Mouse (Mus musculus) kidney, embryonic 16.5 days (tissue): ENCODE results near the gene Ggct. TPM values are rescaled to one million over a fixed set of nuclear protein-coding genes. Genes with fewer than 3 reads are reported as not detected.

Experiments
- ATAC-seq: fragments of 200-750 bp; cut with Nextera tagmentation; 2 replicates; pipeline ENCODE4 v1.8.0; 2017; ENCODE audit warnings: moderate TSS enrichment; ENCODE audit not compliant: low FRiP score, low TSS enrichment
- H3K27ac ChIP-seq: fragments of 300-500 bp; sonication (generic); 2 replicates; pipeline ENCODE4 v1.5.1; 2014; ENCODE audit warnings: low read length
- H3K27me3 ChIP-seq: fragments of 300-500 bp; sonication (generic); 2 replicates; pipeline ENCODE4 v1.6.1; 2014; ENCODE audit warnings: low read length, control low read depth, mixed read lengths; ENCODE audit not compliant: insufficient read depth
- H3K36me3 ChIP-seq: fragments of 300-500 bp; sonication (generic); 2 replicates; pipeline ENCODE4 v1.6.1; 2014; ENCODE audit warnings: low read length, control low read depth, mixed read lengths; ENCODE audit not compliant: insufficient read depth
- H3K4me1 ChIP-seq: fragments of 300-500 bp; sonication (generic); 2 replicates; pipeline ENCODE4 v1.6.1; 2014; ENCODE audit warnings: low read length, control low read depth, mixed read lengths; ENCODE audit not compliant: insufficient read depth
- H3K4me2 ChIP-seq: fragments of 300-500 bp; sonication (generic); replicated peaks from 2 replicates; pipeline ENCODE4 v1.6.1; 2014; ENCODE audit warnings: low read depth, low read length
- H3K4me3 ChIP-seq: fragments of 300-500 bp; sonication (generic); 2 replicates; pipeline ENCODE4 v1.5.1; 2014; ENCODE audit warnings: mild to moderate bottlenecking, low read length
- H3K9ac ChIP-seq: fragments of 300-500 bp; sonication (generic); replicated peaks from 2 replicates; pipeline ENCODE4 v1.6.1; 2014; ENCODE audit warnings: low read length
- H3K9me3 ChIP-seq: fragments of 300-500 bp; sonication (generic); 2 replicates; pipeline ENCODE4 v1.6.1; 2016; ENCODE audit warnings: low read length, control low read depth
- WGBS: fragments of 180-500 bp; shearing (Covaris S2); extraction: QIAGEN DNeasy Blood & Tissue Kit; methylation state at CpG from one replicate; pipeline ENCODE4 v1.1.7; 2014; 5-methylcytosine and 5-hydroxymethylcytosine counted together
- polyA plus RNA-seq: library from polyadenylated mRNA; unstranded; fragments of >200 nt; fragmentation: Nextera tagmentation; extraction: Ambion mirVana; gene quantifications from 2 replicates; pipeline ENCODE4 v1.2.1, GENCODE M21; 2015

Ggct gene
- polyA plus RNA-seq, 1 experiment from 2014 or later: 9.8 TPM

DNA sequence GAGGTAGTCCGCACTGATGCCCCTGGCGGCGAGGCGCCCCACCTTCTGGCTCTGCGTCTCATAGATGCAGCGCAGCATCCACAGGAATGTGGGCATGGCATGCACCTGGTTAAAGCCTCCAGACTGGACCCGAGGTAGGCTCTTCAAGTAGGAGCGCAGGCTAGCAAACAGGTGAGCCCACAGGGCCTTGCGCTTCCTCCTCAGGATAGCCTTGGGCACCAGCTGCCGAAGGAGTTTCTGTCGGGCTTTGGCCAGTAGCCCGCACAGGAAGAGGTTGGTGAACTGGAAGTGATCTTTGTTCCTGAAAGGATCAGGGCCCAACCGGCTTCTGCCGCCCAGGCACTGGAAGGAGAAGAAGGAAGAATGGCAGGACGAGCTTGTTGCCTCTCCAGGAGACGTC, 49.5 kb downstream of the Ggct start:
- H3K4me3 ChIP-seq: no peak overlapping the region
- no peak for ATAC-seq
- H3K36me3 ChIP-seq: no peaks in the 10 kb centered on the region
- 75% methylated on average over 16 of the region's 16 CpGs for WGBS
- H3K9me3 ChIP-seq: no peaks in the 10 kb centered on the region
- H3K4me2 ChIP-seq: no peak overlapping the region
- no peaks in the 10 kb centered on the region for H3K4me1 ChIP-seq
- 0 out of 2 replicates have a peak, but pooled peaks cover 10% of the 10 kb centered on the region for H3K27me3 ChIP-seq
- H3K27ac ChIP-seq: no peak overlapping the region
- H3K9ac ChIP-seq: no peak overlapping the region

DNA sequence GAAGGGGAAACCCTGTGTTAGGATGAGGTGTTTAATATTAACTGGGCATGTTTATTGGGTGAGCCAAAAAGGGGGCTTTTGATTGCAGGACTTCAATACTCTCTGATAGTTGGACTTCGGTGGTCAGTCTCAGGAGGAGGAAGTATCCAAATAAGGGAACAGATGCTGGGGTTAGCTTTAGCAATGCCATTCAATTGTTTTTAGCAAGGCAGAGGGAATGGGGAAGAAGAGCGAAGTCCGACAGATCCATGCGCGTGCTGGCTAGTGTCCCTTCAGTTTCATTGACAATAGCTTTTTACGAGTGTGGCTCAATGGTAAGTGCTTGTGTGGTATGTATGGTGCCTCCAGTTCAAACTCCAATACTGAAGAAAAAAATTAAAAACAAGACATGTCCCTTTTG, 51.6 kb downstream of the Ggct start:
- Histone ChIP-seq H3K27ac (no peak overlapping the region), H3K9me3 (no peaks in the 10 kb centered on the region), H3K9ac (no peak overlapping the region), H3K27me3 (0 out of 2 replicates have a peak, but pooled peaks cover 10% of the 10 kb centered on the region), H3K4me2 (no peak overlapping the region), H3K36me3 (no peaks in the 10 kb centered on the region), H3K4me1 (no peaks in the 10 kb centered on the region), H3K4me3 (no peak overlapping the region)
- WGBS: 92% methylated on average over 6 of the region's 6 CpGs
- ATAC-seq: no peak

DNA sequence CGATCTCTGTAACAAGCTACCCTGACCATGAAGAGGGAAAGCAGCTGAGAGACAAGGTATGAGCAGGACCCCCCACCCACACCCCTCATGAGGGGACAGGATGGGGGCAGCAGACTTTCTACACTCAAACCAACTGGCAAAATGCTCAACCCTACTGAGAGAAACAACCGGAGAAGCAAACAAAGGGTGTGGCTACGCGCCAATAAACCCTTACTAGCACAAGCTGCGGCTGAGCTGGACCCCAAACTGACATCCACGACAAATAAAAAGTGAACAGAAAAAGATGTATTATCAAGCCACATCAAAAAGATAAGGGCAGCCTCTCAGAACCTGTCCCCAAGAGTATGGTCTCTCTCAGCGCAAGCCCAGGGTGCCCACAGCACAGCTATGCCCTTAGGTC, 52.6 kb downstream of the Ggct start:
- no peaks in the 10 kb centered on the region for H3K4me1 ChIP-seq
- H3K36me3 ChIP-seq: no peaks in the 10 kb centered on the region
- H3K4me3 ChIP-seq: no peak overlapping the region
- H3K27ac ChIP-seq: no peak overlapping the region
- H3K9me3 ChIP-seq: no peaks in the 10 kb centered on the region
- WGBS: 69% methylated on average over 7 of the region's 7 CpGs
- H3K4me2 ChIP-seq: no peak overlapping the region
- H3K27me3 ChIP-seq: 0 out of 2 replicates have a peak, but pooled peaks cover 10% of the 10 kb centered on the region
- no peak for ATAC-seq
- no peak overlapping the region for H3K9ac ChIP-seq

DNA sequence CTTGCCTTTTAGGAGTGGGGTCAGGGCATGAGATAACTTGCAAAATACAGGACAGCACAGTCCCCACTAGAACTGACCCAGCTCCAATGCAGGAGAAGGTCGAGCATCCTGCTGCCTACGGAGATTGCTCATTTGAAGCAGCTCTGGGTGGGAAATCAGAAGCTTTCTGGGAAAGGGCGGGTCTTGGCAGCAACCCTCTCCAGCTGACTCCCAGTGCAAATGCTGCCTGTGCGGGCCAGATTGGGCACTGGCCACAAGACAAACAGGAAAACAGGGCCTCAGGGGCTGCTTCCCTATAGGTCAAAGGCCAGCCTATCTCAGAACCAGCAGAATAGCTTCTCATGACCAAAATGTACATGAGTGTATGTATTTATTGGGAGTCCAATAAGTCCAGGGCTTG, 53.1 kb downstream of the Ggct start:
- H3K9me3 ChIP-seq: no peaks in the 10 kb centered on the region
- H3K9ac ChIP-seq: no peak overlapping the region
- H3K27ac ChIP-seq: no peak overlapping the region
- H3K4me3 ChIP-seq: no peak overlapping the region
- H3K4me2 ChIP-seq: no peak overlapping the region
- 0 out of 2 replicates have a peak, but pooled peaks cover 10% of the 10 kb centered on the region for H3K27me3 ChIP-seq
- no peaks in the 10 kb centered on the region for H3K36me3 ChIP-seq
- 68% methylated on average over 4 of the region's 4 CpGs for WGBS
- H3K4me1 ChIP-seq: no peaks in the 10 kb centered on the region
- ATAC-seq: 0 out of 2 replicates have a peak, but pooled peaks have one; percentile 25

DNA sequence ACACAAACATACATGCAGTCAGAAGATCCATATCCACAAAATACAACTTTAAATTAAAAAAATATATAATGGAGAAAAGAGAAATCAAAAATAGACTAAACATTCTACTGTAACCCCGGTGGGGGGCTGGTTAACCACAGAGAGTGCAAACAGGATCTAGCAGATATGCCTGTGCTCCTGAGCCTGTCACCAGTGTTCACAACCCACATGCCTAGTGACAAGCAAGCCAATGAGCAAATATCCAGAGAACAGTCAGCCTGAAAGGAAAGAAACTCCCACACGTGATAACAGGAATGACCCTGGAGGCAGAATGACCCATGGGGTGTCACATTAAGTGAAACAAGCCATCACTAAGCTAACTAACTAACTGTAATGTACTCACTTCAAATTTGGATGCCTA, 56.3 kb downstream of the Ggct start:
- ATAC-seq: no peak
- Histone ChIP-seq H3K4me1 (no peaks in the 10 kb centered on the region), H3K9me3 (no peaks in the 10 kb centered on the region), H3K4me3 (no peak overlapping the region), H3K4me2 (no peak overlapping the region), H3K36me3 (no peaks in the 10 kb centered on the region), H3K9ac (no peak overlapping the region), H3K27me3 (no peaks in the 10 kb centered on the region), H3K27ac (no peak overlapping the region)
- WGBS: 70% methylated on average over 2 of the region's 2 CpGs

DNA sequence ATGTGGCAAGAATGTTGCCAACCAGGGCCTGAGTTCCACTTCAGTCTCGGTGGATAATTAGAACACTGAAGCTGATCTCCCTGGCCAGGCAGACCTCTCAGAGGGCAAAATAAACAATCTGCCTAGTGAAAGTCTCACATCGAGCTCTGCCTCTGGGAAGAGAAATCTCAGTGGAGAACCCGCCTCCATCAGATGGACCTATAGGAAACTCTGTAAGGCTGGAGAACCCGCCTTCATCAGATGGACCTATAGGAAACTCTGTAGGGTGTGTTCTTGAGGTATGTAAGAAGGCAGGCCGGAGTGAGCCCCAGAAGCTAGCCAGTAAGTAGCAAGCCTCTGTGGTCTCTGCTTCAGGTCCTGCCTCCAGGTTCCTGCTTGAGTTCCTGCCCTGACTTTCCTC, 57.8 kb downstream of the Ggct start:
- H3K4me3 ChIP-seq: no peak overlapping the region
- no peaks in the 10 kb centered on the region for H3K4me1 ChIP-seq
- no peak for ATAC-seq
- no peaks in the 10 kb centered on the region for H3K9me3 ChIP-seq
- H3K36me3 ChIP-seq: no peaks in the 10 kb centered on the region
- WGBS: 75% methylated on average over 5 of the region's 5 CpGs
- no peak overlapping the region for H3K9ac ChIP-seq
- no peak overlapping the region for H3K27ac ChIP-seq
- H3K27me3 ChIP-seq: no peaks in the 10 kb centered on the region
- H3K4me2 ChIP-seq: no peak overlapping the region

DNA sequence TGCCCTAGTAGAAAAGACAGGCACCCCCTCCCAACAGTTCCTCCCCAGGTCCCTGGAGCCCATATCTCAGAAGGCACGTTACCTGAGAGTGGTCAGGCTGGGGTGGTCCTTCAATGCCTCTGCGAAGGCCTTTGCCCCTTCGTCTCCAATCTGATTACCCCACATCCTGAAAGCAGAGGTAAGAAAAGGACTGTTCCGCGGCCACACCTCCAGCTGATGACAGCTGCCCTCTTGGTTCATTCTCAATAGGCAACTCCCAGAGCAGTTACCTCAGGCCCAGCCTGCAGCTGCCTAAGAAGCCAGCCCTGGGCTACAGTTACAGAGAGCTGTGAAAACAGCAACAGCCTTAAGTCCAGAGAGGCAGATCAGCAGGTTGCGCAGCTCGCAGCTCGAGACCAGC, 58.4 kb downstream of the Ggct start:
- no peak for ATAC-seq
- Histone ChIP-seq H3K9ac (no peak overlapping the region), H3K27me3 (no peaks in the 10 kb centered on the region), H3K36me3 (no peaks in the 10 kb centered on the region), H3K27ac (no peak overlapping the region), H3K4me2 (no peak overlapping the region), H3K4me1 (no peaks in the 10 kb centered on the region), H3K9me3 (no peaks in the 10 kb centered on the region), H3K4me3 (no peak overlapping the region)
- 87% methylated on average over 8 of the region's 8 CpGs for WGBS

DNA sequence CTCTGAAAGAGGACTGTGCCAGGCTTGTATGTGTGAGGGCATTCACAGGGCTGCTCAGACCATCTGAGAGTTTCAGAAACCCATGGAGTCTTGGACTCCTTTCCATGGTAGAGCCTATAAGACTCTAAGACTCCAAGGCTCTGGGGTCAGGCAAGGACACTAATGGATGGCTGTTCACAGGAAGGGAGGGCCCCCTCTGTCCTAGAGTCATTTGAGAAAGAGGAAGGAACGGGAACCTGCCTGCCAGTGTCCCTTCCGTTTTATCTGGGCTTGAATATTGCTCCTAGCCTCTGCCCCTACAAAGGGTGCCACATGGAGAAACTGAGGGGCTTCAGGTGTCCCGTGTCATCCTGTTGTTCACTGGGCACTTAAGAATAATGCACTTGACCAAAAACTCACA, 58.9 kb downstream of the Ggct start:
- H3K4me2 ChIP-seq: no peak overlapping the region
- no peaks in the 10 kb centered on the region for H3K9me3 ChIP-seq
- WGBS: 73% methylated on average over 3 of the region's 3 CpGs
- no peaks in the 10 kb centered on the region for H3K4me1 ChIP-seq
- no peak overlapping the region for H3K27ac ChIP-seq
- no peak for ATAC-seq
- H3K4me3 ChIP-seq: no peak overlapping the region
- no peaks in the 10 kb centered on the region for H3K36me3 ChIP-seq
- H3K27me3 ChIP-seq: no peaks in the 10 kb centered on the region
- no peak overlapping the region for H3K9ac ChIP-seq

DNA sequence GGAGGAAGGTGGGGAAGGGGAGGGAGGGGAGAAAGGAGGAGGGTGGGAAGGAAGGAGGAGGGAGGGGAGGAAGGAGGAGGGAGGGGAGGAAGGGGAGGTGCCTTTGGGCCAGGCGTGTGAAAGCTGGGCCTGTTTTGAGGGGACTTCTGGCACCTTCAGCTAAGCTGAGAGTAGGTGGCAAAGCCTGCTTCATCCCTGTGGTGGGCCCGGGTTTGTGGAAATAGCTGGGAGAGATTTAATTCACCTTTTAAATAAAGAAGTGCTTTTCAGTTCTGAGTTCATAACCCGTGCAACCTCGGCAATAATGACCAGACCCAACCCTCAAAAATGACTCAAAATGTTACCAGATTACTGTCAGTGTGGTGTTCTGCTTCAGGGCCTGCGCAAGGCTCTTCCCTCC, 59.5 kb downstream of the Ggct start:
- ATAC-seq: no peak
- 80% methylated on average over 5 of the region's 5 CpGs for WGBS

More for the DNA sequence above, 59.5 kb downstream of the Ggct start:
- Histone ChIP-seq H3K4me3 (no peak overlapping the region), H3K36me3 (no peaks in the 10 kb centered on the region), H3K27ac (no peak overlapping the region), H3K9me3 (no peaks in the 10 kb centered on the region), H3K27me3 (no peaks in the 10 kb centered on the region), H3K4me2 (no peak overlapping the region), H3K9ac (no peak overlapping the region), H3K4me1 (no peaks in the 10 kb centered on the region)
